Mouse (Mus musculus): ENCODE data around the gene Tspan3. TPM values are rescaled to one million over a fixed set of nuclear protein-coding genes. Genes with fewer than 3 reads are reported as not detected.

The Tspan3 gene
- 121 and 122 TPM in 2 replicates for total RNA-seq (2021)
- long read RNA-seq, experiment 1, transcript Tspan3-201 (7 exons, 1,716 nt), result major isoform, 334 of 348 reads
- long read RNA-seq, experiment 1, partial matches to known transcripts, result 2 of 348 reads
- long read RNA-seq, experiment 1, other reads (novel, unspliced or antisense), result 11 of 348 reads
- long read RNA-seq, experiment 2, transcript Tspan3-201 (7 exons, 1,716 nt), result major isoform, 234 of 254 reads
- long read RNA-seq, experiment 2, partial matches to known transcripts, result 7 of 254 reads
- long read RNA-seq, experiment 2, other reads (novel, unspliced or antisense), result 13 of 254 reads

DNA sequence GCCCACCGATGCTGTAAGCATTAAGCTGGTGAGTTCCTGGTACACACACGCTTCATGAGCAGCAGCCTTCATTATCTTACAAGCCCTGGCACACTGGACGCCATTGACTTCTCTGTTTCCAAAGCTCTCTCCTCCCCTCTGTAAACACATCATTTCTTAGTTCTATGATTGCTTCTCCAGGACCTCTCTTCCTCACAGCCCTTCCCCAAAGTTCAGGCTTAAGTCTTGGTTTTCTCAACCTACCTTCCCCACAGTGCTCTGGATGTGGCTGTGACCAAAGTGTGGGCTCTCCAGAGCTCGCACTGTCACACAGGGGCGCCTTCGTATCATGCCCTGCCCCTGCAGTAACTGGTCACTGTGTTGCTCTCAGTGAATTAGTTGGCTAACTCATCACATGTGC, at the start of gene Tspan3:
TSS of gene Tspan3 (minus strand) at position 101 of the 400 bp plus-strand sequence.
- DNase-seq, result no peak

DNA sequence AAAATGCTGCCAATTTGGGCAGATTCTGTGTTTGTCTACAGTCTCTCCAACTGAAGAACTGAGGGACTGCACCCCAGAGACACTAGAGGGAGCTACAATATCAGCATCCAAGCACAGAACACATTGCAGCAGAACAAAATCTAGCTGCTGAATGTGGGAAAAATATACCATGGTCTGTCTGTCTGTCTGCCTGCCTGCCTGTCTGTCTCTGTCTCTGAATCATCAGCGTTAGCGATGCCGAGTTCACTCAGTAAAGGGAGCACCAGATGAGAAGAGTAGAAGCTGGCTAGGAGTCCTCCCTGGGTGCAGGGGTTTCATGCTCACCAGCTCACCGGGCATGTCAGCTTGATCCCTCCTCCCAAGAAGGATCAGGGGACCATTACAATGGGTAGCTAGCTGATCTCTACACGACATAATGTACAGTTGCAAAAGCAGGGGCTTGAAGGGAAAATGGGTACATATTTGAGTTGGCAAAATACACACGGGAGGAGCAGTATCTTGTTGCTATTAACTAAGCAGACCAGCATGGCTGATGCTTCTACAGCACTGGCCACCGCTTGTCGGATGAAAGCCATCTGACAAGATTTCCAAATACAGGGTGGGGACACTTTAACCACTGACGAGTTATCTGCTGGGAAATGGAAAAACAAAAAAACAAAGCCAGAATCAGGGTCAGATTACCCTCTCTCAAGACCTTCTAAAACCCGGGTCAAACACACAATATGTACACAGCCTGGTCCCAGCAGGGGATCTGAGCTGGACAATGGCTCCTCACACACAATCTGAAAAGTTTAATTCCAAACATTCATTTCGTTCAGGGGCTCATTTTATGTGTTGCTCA, 48.4 kb upstream of the Tspan3 start:
- DNase-seq, result peak; percentile 60

DNA sequence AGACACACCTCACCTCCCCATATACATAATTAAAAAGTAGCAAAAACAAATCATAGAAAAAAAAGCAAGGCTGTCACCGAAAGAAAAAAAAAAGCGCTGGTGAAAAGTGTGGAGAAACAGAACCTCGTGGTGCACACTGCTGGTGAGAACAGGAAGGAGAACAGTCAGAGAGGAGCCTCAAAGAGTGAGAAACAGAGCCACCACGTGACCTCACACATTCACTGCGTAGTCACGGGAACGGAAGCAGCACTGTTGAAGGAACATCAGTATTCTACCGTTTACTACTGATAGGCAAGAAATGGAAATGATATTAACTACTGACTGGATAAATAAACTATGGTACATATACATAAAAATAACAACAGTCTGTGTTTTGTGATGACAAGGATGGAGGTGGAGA, 43.5 kb upstream of the Tspan3 start:
- DNase-seq, result no peak

DNA sequence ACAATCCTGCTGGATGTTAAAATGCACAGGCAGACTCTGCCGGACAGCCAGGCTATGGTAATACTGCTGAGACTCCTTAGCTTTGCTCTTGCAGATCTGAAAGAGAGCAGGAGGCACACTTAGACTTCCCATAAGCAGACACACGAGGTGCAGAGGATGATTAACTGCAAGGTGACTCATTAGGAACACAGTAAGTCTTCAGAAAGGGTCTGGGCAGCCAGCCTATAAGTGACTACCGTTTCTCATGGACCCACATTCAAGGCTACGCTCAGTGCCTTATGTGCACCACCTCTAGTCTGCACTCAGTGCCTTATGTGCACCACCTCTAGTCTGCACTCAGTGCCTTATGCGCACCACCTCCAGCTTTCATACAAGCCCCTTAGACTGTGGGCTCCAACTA, 42.2 kb upstream of the Tspan3 start:
- no peak for DNase-seq

DNA sequence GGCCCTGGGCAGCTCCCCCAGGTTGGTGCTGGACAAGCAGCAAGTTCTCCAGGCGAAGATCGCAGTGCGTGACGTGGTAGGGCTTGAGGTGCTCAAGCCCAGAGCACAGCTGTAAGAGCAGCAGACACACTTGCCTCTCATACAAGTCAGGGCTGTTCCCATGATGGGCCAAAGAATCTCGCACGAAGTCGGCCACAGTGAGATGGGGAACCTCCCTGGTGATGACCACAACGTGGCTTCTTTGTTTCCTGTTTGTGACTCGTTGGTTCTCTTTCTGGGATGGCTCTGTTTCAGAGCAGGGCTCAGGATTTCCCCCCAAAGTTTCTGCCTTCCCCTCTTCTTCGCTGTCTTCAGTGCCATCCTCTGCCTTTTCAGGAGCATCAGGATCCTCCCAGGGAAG, 41.8 kb upstream of the Tspan3 start:
- DNase-seq, result no peak

DNA sequence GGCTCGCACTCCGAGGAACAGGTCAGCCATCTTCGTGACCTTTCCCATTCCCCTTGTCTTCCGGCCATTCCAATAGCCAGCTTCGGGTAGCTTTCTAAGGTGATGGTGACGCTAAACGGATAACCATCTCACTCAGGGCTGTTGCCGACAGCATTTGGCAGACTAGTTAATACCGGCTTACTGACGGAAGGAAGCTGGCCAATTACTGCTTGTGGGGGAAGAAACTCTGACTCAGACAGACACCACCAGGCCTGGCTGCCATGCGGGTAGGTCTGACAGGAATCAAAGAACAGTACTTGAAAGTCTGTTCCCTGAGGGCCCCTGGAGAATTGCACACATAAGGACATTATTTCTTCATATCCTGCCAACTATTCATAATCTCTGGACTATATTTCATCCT, 40.1 kb upstream of the Tspan3 start:
- DNase-seq, result peak; percentile 16

DNA sequence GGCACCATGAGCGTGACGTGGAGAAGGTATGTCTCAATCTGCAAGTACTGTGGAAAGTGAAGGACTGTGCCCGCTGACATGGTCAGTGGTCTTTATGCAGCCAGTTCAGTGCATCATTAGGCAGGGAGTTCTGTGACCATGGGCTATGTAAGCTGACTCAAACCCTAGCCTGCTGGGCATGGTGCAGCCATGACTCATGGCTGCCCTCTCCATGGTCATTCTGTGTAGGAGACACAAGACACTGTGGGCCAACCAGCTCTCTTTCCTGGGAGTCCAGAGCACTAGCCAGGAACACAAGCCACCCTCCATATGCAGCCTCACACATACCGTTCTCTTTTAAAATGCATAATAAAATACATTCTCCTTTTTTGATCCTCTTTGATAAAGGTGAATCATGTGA, 39.0 kb upstream of the Tspan3 start:
- DNase-seq, result peak; percentile 23

DNA sequence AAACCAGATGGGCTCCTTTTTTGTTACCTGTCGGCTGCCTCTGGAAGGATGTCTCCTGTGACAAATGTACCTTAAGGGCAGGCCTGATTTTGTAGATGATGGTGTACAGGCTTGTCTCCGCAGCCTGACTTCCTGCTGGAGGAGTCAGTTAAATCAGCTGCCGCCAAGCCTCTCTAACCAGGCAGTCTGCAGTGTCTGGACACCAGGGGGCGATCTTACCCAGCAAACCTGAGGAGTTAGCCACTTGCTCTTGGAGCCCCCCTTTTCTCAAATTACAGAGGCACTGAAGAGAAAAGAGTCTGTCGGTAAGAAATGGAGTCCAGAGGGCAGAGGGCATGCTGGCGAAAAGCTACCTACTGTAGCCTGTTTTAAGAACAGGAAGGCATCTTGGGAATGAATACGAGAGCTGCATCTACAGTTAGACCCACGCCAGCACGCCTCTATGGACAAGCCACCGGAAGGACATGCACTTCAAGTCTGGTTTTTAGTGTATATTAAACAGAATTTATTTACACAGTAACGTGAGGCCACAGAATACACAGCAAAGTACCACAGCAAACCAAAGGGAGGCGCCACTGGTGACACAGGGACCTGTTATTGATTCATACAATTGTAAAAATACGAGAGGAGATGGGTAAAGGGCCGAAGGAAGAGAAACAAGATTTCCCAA, 35.5 kb upstream of the Tspan3 start:
- DNase-seq, result peak; percentile 91

DNA sequence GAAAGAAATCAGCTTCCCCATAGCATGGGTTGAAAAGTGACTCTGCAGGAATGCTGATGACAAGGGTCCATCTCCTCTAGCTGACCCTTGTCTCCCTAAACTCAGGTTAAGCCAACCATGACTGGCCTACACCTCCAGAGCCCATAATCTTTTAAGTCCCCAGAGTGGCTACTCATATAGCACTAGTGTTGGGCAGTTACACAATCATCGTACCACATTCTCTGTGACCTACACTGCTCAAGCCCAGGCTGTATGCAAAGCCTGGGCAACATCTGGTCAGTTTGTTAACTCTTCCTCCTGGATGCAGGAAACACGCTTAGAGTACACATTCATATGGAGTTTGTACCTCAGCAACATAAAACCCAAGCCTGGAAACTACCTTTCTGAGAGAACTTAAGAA, 34.9 kb upstream of the Tspan3 start:
- no peak for DNase-seq

DNA sequence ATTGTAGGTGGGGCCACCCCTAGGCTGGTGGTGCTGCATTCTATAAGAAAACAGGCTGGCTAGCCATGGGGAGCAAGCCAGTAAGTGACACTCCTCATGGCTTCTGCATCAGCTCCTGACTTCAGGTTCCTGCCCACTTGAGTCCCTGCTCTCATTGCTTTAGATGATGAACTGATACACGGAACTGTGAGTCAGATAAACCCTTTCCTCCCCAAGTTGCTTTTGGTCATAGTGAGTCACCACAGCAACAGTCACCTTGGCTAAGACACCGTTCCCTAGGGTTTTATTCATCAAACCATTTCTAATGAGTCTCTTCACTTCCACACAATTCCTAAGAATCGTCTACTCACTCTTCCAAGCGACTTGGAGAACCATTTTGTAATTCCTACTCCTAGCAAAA, 31.6 kb upstream of the Tspan3 start:
- no peak for DNase-seq

DNA sequence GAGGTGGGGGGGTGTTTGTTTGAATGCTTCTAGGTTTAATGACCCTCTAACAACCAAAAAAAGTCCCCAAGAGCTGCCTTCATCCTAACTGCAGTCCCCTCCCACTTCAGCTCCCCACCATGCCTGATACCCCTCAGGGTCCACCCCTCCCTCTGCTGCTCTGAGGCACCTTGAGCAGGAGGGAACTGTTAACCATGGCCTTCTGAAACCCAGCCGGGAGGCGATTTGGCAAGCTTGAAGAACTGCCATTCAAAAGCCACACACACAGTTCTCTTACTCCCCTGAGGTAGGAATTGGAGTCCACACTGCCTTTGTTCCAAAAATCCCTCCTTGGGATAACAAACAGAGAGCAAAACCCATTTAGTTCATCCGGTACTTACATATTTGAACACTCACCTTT, 29.9 kb upstream of the Tspan3 start:
- DNase-seq, result no peak

DNA sequence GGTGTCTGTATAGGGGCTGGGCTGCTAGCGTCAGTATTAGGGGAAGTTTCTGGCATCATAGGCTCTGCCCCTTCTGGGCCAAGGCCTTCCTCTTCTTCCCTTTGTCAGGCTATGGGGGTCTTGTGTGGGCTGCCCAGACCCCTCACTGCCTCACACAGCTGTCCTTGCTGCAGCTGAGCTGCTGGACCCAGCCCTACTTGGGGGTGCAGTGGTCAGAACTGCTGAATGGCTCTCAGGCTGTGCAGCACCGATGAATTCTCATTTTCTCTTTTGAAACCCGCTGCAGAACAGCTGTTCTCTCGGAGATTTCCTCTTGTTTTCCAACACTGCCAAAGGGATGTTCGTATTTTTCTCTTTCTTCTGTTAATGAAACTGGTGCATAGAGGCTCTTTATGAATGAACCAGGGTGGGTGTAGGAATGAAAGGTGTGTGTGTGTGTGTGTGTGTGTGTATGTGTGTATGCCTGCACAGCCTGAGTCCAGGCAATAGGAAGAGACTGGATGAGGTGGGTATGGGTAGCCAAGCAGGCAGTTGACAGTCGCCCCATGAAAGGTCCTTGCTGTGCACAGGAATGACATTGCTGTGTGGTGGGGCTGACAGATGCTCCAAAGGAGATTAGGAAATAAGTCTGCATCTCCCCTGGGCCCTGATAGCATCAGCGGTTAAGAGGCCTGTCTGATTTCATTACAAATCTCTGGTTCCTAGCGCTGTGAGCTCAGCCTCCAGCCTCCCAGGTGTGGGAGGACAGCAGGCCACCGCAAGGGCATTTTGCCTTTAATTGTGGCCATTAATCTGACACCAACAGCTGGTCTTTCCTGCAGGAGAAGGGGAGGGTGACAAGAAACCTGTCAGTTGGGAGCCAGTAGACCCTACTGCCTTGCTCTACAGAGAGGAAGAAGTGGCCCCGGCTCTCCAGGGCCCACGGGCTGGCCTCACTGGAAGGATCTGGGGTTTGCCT, 26.5 kb upstream of the Tspan3 start:
- DNase-seq, result no peak

DNA sequence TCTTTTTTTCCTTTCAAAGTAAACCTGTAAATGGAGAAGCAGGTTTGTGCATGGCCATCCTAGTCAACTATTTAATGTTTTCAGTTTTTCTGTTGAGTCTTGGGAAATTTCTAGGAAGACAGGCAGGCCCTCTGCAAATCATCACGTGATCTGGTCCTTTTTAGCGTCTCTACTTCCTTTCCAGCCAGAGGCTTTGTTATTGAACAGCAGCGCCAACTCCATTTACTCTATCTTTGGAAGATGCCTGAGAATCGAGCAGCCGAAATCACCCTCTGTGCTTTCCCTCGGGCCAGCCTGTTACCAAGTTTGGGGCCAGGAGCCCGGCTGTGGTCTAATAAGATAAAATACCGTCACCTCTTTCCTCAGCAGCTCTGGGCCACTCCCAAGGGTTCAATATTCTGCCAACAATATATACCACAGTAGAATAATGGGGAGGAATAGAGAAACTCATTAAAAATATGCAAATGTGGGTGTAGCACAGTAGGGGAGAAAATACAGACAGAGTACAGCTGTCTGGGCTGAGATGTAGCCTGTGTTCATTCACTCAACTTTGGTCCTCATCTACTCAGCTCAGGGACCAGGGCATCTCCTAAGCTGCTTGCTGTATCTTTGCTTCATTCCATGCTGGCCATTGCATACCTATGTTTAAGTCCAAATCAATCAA, 15.0 kb upstream of the Tspan3 start:
- no peak for DNase-seq

DNA sequence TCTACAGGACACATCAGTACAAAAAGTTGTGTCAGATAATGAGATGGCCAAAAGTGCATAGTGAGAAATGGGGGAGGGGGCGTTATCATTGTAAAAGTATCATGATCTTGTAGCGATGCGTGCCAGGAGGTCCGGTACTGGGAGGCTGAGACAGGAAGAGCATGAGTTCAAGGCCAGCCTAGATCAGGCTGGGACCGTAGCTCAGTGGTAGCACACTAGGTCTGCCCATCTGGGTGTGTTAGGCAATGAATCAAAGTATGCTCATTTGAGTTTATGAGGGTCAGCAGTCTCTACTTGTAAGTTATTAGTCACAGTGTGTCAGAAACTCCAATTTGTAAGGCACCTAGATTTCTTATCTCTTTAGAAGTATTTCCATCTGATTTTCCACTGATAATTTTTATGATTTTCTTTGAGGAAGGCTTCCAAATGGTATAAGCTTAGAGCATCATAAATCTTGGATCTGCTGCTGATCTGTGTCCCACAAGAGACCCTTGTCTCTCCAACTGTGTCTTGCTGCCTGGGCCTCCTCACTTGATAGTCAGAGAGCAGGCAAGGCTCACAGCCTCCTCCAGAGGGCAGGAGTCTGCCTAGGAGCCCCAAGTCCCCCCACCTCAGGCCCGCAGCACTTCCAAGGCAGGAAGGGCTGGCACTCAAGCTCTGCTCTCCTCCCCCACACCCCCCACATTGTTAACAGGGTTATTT, 14.3 kb upstream of the Tspan3 start:
- DNase-seq, result no peak

DNA sequence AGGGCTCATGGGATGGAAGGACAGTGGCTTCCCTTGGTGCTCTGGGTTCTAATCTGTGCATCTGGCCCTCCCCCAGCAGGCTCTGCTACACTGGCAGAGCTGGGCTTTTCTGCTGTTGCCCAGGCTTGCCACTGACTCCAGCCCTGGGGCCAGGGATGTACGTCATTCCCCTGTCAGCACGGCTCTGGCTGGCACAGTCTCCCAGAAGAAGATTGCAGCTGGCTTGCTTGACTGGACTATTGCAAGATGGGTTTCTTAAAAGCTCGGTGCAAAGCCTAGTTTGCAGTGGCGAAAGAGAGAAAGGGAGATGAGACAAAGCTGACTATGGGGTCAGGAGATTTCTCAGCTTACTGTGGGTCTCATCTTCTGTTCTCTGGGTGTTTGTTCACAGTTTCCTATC, 12.1 kb upstream of the Tspan3 start:
- DNase-seq, result peak; percentile 39

DNA sequence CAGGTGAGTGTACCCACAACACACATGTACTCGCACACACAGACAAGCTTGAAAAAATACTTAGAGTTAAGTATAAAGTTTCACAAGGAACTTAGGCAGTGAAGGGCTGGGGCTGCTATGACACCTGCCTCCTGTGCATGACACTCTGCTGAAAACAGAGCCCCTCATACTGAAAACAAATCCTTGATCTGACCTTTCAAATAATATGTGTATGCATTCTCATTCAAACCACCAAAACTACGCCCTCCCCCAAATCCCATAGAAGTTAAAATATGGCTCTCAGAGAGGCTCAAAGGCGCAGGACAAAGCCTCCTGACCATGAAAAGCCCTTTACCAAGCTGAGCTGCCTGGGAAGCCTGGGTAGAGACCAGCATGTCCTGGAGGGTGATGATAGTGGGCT, 10.0 kb upstream of the Tspan3 start:
- no peak for DNase-seq

DNA sequence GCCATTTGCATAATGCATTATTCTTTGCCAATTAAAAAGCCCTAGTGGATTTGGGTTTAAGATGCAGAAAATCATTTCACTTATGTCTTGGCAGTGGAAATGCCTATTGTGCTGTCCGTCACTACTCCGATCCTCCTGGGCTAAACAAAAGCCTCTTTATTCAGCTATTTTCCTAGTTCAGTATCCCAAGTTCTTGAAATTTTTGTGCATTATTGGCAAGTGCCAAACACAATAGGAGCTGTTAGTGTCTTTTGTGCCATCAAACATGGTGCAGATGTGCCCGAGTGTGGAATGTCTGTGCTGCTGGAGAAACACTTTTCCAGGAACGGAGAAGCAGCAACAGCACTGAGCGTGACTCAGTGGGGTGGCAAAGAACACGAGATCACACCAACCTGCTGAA, 2.4 kb upstream of the Tspan3 start:
- no peak for DNase-seq

DNA sequence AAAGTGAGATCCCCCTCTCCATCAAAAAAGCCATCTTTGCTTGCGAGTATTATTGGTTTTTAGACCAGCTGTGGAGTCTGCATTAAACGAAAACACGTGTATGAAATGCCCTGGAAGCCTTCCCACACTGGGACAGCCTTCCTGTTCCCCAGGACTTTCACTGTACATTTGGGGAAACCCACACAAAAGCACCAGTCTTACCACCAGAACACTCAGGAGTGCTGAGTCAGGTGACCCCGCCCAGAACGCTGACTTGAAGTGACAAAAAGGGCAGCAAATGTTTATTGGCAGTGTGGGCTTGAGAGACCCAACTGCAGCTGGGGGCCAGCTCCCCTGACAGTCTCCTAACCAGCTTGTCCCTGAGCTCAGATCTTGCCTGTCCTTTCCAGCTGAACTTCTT, 884 bp upstream of the Tspan3 start:
- no peak for DNase-seq

DNA sequence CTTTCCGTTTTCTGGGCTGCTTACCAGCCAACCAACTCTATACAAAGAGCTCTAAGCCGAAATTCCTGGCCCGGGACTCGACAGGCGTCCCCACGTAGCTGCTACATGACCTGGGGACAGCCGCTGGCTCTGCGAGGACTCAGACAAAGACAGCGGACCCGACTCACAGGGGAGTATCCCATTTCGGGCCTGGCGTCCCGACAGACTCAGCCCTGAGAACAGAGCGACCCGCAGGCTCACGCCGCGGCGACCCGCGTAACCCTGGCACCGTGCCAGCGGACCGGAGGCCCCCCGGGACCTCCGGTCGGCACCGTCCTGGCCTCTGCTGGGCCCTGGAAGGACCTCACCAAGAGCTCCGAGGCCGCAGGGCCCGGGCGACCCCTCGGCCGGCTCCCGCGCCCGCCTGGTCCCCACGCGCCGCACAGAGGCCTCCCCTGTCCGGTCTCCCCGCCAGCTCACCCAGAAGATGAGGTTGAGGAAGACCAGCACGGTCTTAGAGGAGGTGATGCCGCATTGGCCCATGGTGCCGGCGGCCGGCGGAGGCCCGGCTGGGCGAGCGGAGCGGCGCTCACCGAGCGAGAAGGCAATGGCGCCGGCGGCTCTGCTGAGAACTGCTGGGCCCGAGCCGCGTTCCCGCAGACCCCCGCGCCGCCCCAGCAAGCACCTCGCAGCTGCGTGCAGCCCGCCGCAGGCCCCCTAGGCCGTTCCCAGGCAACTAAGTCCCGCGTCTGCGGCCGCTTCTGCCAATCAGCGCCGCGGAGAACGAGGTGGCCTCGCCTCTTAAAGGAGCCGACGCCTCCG, 4.7 kb downstream of the Tspan3 start:
- peak; percentile 93 for DNase-seq

DNA sequence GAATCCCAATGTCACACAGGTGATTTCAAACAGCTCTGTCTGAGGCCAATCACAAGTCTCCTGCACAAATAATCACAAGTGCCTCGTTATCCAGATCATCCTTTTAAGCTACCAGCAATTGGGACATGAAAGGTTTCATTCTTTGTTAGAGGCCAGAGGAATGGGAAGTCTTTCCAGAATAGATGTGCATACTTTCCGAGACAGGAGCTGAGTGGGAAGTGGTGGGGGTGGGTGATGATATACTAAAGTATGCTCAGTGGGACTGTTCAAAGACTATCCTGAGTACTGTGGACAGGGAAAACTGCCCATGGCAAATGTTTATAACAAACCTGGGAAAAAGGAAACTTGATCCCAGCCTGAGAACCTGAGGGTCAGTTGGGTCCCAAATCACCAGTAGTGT, 5.8 kb downstream of the Tspan3 start:
- DNase-seq, result no peak
